Mouse (Mus musculus) E14TG2a.4 (cell line): ENCODE measurements at regions not wholly inside any gene's neighbourhood (a gene's known extent, or its start where the extent isn't known, plus 50 kb on each side); places are given as distances from the start of the nearest gene placed in this dataset.

ENCODE experiments used
- H3K27me3 ChIP-seq: 2 replicates; pipeline ENCODE4 v1.6.1; 2014; ENCODE audit warnings: low read length, control low read depth; ENCODE audit not compliant: insufficient read depth
- H3K36me3 ChIP-seq: 2 replicates; pipeline ENCODE4 v1.6.1; 2014; ENCODE audit warnings: low read length, control low read depth; ENCODE audit not compliant: insufficient read depth
- H3K4me1 ChIP-seq: replicated peaks from 2 replicates; pipeline ENCODE4 v1.6.1; 2014; ENCODE audit warnings: low read depth, low read length, control low read depth
- H3K4me3 ChIP-seq: replicated peaks from 2 replicates; pipeline ENCODE4 v1.5.1; 2014; ENCODE audit warnings: mild to moderate bottlenecking, low read length
- H3K9me3 ChIP-seq: 2 replicates; pipeline ENCODE4 v1.6.1; 2014; ENCODE audit warnings: low read length, control low read depth
- CTCF ChIP-seq: conservative IDR thresholded peaks from 2 replicates; pipeline ENCODE4 v1.5.1; 2014; ENCODE audit warnings: low read length
- NANOG ChIP-seq: IDR thresholded peaks from 2 replicates; pipeline ENCODE4 v1.6.1; 2014; ENCODE audit warnings: borderline replicate concordance, low read length, mixed read lengths
- POU5F1 ChIP-seq: IDR thresholded peaks from 2 replicates; pipeline ENCODE4 v1.6.1; 2014; ENCODE audit warnings: low read length, borderline replicate concordance

DNA sequence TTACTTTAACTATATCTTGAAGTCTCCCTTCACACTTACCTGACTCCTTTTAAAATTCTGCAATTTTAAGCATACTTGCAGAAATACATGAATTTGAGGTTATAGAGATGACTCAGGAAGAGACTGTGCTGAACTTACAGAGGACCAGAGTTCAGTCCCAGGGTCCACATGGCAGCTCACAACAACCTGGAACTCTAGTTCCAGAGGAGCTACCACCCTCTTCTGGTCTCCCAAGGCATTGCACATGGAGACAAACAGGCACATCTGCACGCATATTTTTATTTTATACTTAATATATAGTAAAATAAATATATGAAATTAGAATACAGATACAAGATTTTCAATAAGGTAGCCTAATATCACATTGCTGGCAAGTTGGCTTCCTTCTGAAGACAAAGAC lies 1042.1 kb downstream of the Dpp10 start:
- Histone ChIP-seq H3K4me3 (no peak overlapping the region), H3K27me3 (no peaks in the 10 kb centered on the region), H3K36me3 (no peaks in the 10 kb centered on the region), H3K9me3 (no peaks in the 10 kb centered on the region), H3K4me1 (no peaks in the 10 kb centered on the region)
- no peak for TF ChIP-seq NANOG
- no peak for TF ChIP-seq POU5F1
- TF ChIP-seq CTCF = peak; percentile 33
